Mouse (Mus musculus) lung, postnatal 36 days (tissue): Measurements from ENCODE around the gene Catsperg1.
"Not testable (repeated sequence)": the region's sequence is repeated elsewhere in the genome, so short reads cannot be mapped to it uniquely, and the experiment has no call there.

Experiments
- DNase-seq: peaks from one replicate; pipeline ENCODE4 v3.0.0; 2022; ENCODE audit warnings: mixed read lengths

Catsperg1 gene

DNA sequence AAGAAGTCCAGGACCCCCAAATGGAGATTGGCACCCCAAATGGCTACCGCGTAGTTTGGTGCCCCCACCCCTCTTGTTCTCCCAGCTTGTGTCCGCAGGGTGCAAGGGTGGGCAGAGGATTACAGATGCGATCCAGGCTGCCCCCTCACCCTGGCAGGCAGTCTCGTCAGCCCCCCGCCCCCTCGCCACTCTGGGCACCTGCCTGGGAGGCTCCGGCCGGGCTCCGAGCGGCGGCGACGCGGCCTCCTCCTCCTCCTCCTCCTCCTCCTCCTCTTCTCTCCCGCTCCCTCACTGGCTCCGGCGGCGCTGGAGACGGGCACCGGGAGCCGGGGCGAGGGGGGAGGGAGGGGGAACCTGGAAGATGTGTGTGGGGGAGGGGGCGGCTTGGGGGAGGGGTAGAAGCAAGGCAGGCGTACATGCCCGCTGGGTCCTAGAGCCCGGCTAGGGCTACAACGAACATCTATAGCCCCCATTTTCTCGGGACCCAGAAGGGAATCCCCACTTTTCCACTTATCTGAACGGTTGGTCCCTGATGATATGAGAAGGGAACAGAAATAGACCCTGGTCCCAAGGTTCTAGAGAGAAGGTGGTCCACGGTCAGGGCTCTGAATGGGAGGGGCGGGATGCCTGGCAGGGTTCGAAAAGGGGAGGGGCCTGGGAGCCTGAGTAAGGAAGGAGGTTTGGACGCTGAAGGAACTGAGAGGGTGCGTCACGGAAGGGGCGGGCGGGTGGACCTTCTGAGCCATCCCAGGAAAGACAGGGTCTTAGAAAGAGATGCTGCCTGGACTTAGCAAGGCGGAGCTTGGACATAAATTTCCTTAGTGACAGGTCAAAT, 44.4 kb downstream of the Catsperg1 start:
- peak; percentile 83 for DNase-seq

DNA sequence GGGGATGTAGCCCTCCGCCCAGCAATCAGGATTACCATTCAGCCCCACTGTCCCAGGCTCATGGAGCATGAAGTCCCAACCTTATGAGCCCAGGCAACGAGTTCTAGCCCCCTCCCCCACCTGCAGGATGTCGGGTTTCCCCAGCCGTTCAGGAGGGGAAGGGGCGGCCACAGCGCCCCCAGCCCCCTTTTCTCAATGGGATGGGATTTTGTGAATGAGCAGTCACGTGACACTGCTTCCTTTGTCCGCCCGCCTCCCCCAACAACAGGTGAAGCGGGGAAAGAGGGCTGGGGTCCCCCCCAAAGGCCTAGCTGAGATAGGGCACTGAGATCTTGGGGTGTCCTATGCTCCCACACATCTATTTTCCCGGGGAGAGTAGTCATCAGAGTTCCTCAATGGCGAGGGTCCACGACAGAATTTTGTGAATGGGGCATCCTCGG, 45.0 kb downstream of the Catsperg1 start:
- no peak for DNase-seq

DNA sequence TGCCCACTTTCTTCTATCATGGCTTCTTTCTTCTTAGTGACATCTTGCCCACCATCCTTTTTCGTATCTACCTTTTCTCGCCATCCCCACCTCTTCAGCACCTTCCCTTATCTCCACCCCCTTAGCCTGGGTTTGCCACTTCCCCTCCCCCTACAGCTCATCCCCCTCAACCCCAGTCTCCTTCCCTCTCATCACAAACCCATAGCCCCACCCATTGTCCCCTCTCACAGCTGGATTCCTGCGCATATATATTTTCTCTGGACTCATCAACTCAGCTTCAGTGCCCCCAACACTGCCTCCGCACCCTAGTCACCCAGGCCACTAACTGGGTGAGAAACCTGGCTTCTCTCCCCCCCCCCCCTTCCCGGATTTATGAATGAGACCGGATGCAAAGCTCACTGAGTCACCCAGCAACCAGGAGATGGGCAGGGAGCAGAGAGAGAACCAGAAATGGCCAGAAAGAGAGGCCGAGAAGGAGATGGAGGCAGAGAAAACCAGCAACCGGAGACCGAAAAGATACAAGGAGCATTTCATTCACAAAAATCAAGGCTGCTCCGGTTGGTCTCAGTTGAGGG, 45.6 kb downstream of the Catsperg1 start:
- no peak for DNase-seq

DNA sequence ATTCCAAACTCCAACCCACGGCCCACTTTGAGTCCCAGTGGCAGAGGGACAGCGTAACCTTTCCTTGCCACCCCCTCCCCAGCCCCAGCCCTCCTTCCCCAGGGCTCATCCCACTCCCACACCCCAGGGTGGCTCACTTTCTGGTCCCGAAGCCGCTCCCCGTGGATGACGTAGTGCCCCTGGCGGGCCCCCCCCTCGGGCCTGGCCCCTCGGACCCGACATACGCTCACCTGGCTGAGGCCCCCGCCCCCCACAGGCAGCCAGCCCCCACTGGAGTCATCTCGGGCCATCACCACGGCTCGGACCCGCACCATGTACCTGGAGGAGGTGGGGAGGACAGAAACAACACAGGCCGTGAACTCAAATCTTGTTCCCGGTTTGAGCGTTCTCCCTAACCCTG, 46.2 kb downstream of the Catsperg1 start:
- DNase-seq = no peak

DNA sequence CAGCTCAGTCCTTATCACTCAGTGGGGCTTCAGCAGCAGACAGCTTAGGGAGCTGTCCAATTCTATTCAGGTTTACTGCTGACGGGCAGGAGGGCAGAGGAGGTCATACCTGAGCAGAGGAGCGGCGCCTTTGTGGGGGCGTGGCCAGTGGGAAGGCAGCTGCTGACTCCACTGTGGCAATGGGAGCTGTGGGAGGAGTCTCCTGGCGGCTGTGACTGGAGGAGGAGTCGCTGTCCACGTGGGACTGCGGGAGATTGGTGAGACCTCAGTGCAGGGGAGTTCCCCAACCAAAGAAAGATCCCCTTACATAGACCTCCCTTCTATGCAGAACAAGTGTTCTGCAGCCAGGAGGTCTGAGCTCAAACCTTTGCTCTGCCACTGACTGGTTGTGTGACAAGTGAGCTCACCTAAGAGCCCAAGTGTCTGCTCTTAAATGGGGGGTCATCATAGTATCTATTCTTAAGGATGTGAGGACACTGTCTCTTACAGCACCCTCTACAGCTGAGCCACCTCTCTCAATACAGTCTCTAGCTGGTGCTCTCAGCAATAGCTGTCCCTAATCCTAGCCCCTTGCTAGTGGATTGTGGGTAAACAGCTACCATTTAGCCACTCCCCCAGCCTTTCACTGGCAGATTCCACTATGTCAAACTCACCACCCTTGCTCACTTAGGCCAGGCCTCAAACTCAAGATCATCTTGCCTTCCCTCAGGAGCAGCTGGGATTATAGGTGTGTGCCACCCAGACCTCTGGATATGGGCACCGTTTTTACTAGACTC, 50.9 kb downstream of the Catsperg1 start:
- peak; percentile 89 for DNase-seq

DNA sequence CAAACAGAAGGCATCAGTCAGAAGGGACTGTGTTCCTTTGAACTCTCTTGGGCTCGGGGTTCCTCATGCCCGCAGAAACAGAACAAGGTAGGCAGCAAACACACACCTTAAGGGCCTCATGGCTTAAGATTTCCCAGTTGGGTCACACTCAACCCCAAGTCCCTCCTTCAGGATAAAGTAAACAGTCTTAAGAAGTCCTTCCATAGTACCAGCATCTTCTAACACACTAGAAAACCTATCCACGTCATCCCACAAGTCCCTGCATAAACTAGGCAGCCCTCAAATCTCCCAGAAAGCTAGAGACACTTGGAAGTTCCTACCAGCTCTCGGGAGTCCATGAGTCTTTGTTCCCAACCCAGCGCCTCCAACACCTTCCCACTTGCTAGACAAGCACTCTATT, 51.5 kb downstream of the Catsperg1 start:
- peak; percentile 55 for DNase-seq

DNA sequence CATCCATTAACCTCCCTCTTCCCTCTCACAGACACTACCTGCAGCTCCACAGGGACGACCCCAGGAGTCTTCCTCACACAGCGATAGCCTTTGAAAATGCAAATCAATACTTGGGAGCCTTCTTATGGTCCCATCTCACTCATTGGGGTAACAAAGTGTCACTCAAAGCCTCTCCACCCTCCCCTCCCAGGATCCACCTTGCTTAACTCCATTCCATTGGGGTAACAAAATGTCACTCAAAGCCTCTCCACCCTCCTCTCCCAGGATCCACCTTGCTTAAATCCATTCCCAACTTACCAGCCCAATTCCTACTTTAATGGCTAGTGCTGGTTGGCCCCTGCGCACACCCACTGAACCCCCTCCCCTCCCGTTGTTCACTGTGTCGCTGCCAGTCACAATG, 55.6 kb downstream of the Catsperg1 start:
- DNase-seq = no peak

DNA sequence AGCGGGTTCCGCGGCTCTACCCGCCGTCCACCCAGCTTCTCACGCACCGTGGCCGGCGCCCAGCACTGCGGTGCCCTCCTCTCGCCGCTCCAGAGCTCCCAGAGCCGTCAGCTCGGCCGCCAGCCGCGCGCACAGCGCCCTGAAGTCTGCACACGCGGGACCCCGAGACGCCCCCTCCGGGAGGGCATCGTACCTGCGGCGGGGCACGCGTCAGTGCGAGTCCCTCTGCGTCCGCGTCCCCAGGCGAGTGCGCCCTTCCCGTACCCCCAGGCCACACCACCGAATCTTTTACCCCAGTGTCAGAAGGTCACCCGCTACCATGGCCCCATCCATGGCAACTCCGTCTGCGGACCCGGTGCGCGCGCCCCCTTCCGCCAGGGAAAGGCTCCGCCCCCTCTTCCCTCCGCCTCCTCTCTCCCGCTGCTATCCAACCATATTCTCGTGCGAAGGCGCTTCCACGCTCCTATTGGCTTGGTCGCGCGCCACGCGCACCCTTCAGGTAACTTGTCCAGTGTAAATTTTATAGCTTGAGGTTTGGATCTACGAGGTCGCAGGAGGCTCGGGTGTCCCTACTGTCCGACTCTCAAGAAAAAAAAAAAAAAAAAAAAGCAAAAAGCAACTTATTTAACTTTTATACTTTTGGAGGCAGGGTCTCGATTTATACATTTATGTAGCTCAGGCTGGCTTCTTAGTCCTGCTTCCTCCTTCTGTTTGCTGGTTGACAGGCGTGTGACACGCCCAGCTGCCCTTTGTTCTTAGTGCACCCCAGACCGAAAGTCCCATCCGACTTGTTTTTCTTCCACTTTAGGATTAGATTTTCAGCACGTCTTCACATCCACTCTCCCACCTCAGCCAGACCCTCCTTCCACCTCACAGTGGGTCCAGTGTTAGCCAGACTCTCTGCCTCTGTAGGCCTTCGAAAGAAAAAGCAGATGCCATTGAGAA, 57.7 kb downstream of the Catsperg1 start, which contains the start of gene Fam98c:
TSS of gene Fam98c (minus strand) at position 397 of the 945 bp plus-strand sequence.
- DNase-seq = peak; percentile 94

DNA sequence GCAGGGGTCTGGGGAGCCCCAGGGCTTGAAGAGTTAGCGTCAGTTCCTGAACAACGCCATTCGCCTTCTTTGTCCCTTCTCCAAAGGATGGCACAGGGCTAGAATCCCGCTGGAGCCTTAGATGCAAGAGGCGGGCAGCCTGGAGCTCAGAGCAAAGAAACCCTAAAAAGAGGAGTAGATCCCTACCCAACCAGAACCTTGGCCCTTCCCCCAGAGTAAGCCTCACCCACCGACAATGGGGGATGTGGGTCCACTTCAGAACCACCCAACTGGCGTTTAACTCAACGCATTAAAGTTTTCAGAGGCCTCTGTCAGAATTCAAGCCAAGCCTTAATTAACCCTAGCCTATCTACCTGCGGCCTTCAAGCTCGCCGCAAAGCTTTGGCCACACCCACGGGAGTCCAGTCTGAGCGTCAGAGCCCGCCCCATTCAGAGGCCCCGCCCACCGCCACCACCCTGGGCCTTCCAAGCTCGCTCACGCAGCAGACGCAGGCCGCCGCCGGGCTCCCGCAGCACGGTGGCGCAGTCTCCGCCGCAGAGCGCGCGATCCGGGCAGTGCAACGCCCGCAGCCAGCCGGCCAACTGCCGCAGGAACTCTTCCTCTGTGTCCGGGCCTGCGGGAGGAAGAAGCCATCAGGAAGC, 58.5 kb downstream of the Catsperg1 start:
- DNase-seq = peak; percentile 95

DNA sequence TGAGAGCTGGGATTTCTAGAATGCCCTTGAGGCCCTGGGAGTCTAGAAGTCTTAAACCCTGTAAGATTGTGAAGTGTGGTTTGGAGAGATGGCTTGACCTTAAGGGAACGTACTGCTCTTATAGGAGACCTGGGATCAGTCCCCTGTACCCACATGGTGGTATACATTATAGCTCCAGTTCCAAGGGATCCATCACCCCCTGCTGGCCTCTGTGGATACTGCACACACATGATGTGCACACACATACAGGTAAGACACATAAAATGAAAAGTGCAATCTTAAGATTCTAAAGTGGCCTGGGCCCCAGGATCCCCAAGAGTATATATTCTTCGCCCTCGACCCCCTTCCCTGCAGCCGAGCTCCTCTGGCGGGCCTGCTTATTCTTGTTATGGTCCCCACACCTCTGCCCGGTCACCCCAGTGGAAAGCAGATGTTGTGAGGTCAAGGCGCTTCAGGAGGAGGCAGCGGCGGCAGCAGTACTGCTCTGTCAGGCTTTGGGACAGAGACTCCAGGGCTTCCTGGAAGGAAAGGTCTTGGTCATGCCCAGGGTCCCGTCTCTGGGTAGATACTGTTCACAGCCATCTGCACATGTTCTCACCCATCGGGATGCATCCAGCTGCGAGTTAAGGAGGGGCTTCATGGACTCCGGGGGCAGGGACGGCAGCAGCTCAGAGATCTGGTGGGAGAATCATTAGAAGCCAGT, 59.7 kb downstream of the Catsperg1 start:
- no peak for DNase-seq

DNA sequence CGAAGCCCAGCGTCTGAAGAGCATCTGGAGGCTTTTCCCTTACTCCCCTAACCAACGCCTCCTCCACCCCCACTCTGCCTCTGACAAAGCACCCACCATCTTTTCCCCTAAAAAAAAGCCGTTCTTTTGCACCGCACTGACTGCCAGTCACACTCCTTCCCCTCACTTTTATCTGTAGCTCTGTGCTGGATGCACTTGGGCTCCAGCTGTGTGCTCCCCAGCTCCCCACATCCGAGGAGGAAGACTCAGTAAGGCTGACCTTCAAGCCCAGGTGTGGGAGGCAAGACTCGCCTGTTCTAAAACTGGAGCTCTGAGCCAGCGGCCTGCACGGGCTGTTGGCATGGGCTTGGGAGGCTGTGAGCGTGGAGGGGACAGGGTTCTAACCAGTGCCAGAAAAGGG, 62.3 kb downstream of the Catsperg1 start:
- DNase-seq = no peak

DNA sequence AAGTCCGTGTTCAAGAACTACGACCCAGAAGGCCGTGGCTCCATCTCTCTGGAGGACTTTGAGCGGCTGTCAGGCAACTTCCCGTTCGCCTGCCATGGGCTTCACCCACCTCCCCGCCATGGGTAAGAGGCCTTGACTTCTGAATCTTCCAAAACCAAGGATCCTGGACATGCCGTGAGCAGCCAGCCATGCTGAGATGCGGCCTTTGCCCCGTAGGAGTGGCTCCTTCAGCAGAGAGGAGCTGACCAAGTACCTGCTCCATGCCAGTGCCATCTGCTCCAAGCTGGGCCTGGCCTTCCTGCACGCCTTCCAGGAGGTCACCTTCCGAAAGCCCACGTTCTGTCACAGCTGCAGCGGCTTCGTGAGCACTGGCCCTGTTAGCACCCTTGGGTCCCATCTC, 65.1 kb downstream of the Catsperg1 start:
- no peak for DNase-seq

DNA sequence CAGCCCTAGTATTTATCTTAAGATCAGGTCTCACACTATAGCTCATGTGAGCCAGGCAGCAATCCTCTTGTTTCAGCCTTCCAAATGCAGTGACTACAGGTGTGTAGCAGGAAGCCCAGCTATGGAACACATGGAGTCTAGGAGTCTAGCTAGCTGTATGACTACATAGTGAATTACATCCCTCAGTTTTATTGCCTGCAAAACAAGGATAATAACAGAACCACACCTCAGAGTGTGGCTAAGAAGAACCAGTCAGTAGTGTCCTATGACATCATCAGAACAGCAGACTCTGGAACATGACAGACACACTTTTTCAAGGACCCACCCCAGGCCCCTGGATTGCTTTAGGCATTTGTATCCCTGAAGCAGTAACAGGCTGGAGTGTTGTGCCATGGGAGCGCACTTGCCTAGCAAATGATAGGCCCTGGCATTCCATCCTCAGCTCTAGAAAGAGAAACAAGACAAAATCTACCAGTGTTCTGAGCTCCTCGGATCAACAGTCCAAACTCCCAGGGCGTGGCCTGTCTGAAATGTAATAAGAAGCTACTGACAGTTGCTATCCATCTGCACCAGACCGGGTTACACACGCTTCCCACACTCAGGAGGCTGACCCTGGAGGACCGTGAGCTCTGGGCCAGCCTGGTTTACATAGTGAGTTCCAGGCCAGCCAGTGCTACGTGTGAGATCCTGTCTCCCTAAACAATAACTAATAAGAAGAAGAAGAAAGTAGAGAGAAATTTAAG, 67.0 kb downstream of the Catsperg1 start:
- DNase-seq = no peak

DNA sequence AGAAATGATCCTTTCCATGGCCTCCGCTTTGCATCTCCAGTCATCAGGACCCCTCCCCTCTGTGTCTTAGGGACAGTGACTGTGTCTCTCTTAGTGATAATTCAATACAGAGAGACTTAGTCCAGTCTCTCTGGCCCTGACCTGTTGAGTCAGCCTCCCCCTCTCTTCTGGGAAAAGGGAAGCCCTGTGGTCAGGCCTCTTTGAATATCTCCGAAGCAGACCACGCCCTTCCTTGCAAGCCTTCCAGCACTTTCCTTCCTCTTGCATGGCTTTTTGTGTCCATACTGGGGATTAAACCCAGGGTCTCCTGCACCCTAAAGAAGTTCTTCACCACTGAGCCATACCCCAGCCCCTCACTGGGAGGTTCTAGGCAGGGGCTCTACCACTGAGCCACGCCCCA, 69.8 kb downstream of the Catsperg1 start:
- DNase-seq = peak; percentile 61

DNA sequence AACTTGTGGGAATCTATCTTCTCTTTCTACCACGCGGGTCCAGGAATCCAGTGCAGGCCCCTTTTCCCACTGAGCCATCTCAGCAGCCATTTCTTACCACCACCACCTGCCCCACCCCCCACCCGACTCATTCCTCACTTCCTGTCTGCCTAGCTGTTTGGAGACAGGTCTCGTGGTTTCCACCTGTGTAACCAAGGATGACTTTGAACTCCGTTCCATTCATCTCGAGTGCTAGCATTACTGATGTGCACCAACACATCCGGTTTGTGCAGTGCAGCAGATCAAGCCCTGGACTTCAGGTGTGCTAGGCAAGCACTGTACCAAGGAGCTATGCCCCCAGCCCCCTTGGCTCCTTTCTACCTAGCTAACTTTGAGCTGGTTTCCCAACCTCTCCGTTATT, 72.4 kb downstream of the Catsperg1 start:
- no peak for DNase-seq

DNA sequence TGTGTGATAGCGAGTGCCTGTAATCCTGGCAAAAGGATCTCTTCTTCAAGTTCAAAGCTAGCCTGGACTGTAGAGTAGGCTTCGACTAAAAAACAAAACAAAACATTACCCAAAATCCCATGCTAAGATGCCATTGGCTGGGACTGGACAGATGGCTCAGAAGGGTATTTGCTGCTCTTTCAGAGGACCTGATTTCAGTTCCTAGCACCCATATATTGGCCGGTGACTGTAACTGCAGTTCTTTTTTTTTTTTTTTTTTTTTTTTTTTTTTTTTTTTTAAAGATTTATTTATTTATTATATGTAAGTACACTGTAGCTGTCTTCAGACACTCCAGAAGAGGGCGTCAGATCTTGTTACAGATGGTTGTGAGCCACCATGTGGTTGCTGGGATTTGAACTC, 74.6 kb downstream of the Catsperg1 start:
- not testable (repeated sequence) for DNase-seq

DNA sequence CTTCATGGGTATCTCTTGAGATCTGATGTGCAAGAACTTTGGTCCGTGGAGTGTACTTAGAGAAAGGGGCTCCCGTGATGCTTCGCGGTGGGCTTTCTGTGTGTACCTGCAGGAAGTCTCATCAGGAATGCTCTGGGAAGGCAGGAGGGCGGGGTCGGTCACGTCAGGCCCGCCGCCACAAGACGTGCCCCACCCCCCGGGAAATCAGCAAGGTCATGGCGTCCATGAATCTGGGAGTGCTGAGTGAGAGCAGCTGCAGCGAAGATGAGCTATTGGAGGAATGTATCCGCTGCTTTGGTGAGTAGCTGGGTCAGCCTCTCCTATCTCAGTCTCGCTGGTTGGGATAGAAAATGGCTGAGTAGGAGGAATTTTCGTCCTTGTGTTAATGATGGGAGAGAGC, 76.4 kb downstream of the Catsperg1 start:
- no peak for DNase-seq

DNA sequence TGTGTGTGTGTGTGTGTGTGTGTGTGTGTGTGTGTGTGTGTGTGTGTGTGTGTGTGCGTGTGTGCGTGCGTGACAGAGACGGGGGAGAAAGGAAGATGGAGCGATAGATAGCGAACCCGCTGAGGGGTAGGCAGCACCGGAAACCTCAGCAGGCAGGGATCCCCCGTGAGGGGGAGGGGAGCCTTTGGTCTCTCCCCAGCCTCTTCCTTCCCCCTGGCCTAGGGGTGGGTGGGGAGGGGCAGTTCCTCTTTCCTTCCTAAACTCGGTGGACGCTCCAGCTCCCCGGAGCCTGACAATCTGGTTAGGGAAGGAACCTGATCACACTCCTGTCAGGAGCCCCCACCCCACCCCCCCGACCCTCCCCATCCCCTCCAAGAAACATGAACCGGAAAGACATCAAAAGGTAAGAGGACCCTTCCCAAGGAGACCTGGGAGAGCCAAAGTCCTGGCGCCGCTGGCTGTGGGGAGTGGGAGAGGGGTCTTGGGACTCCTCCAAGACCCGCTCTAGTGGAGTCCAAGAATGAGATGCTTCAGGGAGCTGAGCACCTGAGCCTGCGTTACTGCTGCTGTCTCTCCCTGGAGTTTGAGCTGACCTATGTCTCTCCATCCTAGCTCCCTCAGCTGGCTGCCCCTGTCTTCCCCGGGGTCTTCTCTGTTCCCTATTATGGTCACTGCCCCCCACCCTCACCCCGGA, 79.0 kb downstream of the Catsperg1 start, which contains the start of gene Rasgrp4:
TSS of gene Rasgrp4 (plus strand) at position 159 of the 694 bp plus-strand sequence.
- DNase-seq = peak; percentile 49

DNA sequence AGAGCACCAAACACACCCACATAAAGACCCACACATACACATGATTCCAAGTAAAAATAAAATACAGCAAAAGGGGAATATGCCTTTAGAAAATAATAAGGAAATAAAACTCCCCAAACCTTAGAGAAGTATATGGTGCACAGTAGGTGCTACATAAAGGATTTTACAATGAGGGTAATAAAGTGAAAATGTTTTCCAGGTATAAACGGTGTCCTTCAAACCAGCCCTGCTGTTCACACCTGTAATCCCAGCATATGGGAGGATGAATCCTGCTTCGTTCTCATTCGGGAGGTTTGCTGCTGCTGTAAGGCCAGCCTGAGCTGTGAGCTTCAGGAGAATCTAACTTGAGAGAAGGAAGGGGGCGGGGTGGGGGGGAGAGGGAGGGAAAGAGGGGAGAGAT, 79.6 kb downstream of the Catsperg1 start:
- no peak for DNase-seq
